Mouse (Mus musculus) embryonic facial prominence, embryonic 12.5 days (tissue): Measurements from ENCODE around the gene Zfr2. TPM values are rescaled to one million over a fixed set of nuclear protein-coding genes. Genes with fewer than 3 reads are reported as not detected.

Experiments
- ATAC-seq: fragments of 200-750 bp; cut with Nextera tagmentation; 2 replicates; pipeline ENCODE4 v1.8.0; 2017; ENCODE audit not compliant: insufficient number of reproducible peaks, insufficient read depth, low FRiP score, low TSS enrichment
- H3K27ac ChIP-seq: fragments of 300-500 bp; sonication (generic); 2 replicates; pipeline ENCODE4 v1.5.1; 2016; ENCODE audit warnings: mild to moderate bottlenecking
- H3K27me3 ChIP-seq: fragments of 300-500 bp; sonication (generic); 2 replicates; pipeline ENCODE4 v1.6.1; 2016; ENCODE audit warnings: mild to moderate bottlenecking, moderate library complexity
- H3K36me3 ChIP-seq: fragments of 300-500 bp; sonication (generic); 2 replicates; pipeline ENCODE4 v1.6.1; 2016; ENCODE audit warnings: mild to moderate bottlenecking
- H3K4me1 ChIP-seq: fragments of 300-500 bp; sonication (generic); 2 replicates; pipeline ENCODE4 v1.6.1; 2016
- H3K4me2 ChIP-seq: fragments of 300-500 bp; sonication (generic); replicated peaks from 2 replicates; pipeline ENCODE4 v1.6.1; 2016; ENCODE audit warnings: mild to moderate bottlenecking, moderate library complexity
- H3K4me3 ChIP-seq: fragments of 300-500 bp; sonication (generic); 2 replicates; pipeline ENCODE4 v1.5.1; 2016; ENCODE audit warnings: mild to moderate bottlenecking
- H3K9ac ChIP-seq: fragments of 300-500 bp; sonication (generic); 2 replicates; pipeline ENCODE4 v1.6.1; 2016; ENCODE audit warnings: mild to moderate bottlenecking, moderate library complexity
- H3K9me3 ChIP-seq: fragments of 300-500 bp; sonication (generic); 2 replicates; pipeline ENCODE4 v1.6.1; 2016; ENCODE audit warnings: mild to moderate bottlenecking, moderate library complexity
- WGBS: fragments of 180-500 bp; shearing (Covaris S2); methylation state at CpG from one replicate; pipeline ENCODE4 v1.1.7; 2016; 5-methylcytosine and 5-hydroxymethylcytosine counted together
- polyA plus RNA-seq: library from polyadenylated mRNA; unstranded; fragments of >200 nt; fragmentation: Nextera tagmentation; extraction: Ambion mirVana; gene quantifications from 2 replicates; pipeline ENCODE4 v1.2.1, GENCODE M21; 2016

The Zfr2 gene
- 13.2 and 13.4 TPM in 2 replicates for polyA plus RNA-seq

DNA sequence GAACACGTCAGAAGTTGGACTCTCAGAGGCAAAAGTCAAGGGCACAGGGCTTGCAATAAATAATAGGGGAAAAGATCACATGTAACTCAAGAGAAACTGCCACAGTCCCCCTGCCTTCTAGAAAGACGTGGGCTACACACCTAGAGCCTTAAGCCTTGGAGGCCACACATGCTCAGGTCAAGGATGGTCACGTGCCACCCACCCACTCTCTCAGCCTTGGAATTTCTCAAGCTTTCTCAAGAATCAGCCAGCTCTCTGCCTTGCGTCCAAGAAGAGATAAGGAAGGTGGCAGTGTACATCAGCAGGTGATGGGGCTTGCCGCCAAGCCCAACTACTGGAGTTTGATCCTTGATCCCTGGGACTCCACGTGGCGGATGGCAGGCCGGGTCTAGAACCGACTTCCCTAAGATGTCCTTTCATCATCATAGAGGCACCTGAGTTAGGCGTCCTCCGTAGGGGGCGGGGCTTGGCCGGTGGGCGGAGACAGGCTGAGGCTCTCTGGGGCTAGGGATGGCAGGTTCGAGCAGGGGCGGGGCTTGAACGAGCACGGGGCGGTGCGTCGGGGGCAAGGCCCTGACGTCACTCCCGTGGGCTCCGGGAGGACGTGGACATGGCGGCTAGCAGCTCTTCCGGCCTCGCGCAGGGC lies at the start of gene Zfr2:
Zfr2 (plus strand) TSS at position 576 of the 646 bp plus-strand sequence.
- Histone ChIP-seq H3K36me3 (no peaks in the 10 kb centered on the region), H3K4me3 (peak within 1 kb of the TSS; percentile 71), H3K4me1 (peaks cover 12% of the 10 kb centered on the region), H3K4me2 (peak within 1 kb of the TSS; percentile 79), H3K27ac (no peak within 1 kb of the TSS), H3K9ac (peak within 1 kb of the TSS; percentile 67), H3K27me3 (peaks cover 36% of the 10 kb centered on the region), H3K9me3 (no peaks in the 10 kb centered on the region)
- WGBS: 8% methylated on average over 29 of the region's 29 CpGs
- peak; percentile 38; the same call in 1 of the 2 replicates for ATAC-seq

DNA sequence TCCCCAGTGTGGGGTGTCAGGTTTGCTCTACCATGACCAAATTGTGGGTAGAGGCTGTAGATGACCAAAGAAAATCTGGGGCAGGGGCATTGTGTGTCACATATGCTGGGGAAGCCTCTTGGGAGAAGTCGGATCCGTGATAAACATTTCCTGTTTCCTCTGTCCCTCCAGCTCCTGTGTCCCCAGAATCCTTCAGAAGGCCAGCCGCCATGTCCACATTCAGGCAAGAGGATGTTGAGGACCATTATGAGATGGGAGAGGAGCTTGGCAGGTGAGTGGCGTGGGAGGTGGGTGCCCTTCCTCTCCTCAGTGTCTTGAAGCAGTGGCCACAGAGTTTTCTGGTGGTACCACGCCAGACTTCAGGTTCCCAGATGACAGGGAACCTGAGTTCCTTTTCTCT lies 49.1 kb upstream of the Zfr2 start, which contains the start of gene 4930442H23Rik:
4930442H23Rik (minus strand) TSS at position 45 of the 400 bp plus-strand sequence.
- H3K4me3 ChIP-seq: peak within 1 kb of the TSS; percentile 64
- WGBS: 87% methylated on average over 5 of the region's 5 CpGs
- H3K27me3 ChIP-seq: no peaks in the 10 kb centered on the region
- H3K27ac ChIP-seq: peak within 1 kb of the TSS; percentile 73
- peak within 1 kb of the TSS; percentile 72 for H3K9ac ChIP-seq
- H3K9me3 ChIP-seq: no peaks in the 10 kb centered on the region
- ATAC-seq: no peak
- H3K4me1 ChIP-seq: peaks cover 26% of the 10 kb centered on the region
- H3K36me3 ChIP-seq: peaks cover 68% of the 10 kb centered on the region
- peak within 1 kb of the TSS; percentile 59 for H3K4me2 ChIP-seq

DNA sequence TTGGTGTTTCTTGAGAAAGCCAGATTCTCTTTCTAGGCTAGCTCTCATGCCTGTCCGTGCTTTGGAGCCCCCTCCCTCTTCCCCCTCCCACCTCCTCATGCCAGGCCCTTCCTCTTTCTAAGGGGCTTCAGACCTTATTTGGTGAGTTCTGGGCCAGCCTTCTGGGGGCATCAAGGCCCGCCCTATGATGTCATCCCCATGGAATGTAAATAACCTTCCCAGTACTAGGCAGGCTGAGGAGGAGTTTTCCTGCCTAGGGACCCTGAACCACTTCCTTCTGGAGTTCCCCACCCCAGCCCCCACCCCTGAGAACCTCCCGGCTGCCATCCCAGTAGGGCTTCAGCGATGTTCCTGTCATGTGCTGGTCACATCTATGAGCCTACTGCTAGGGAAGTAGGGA lies 48.2 kb upstream of the Zfr2 start:
- Histone ChIP-seq H3K4me1 (peaks cover 26% of the 10 kb centered on the region), H3K4me3 (no peak overlapping the region), H3K36me3 (peaks cover 61% of the 10 kb centered on the region), H3K27me3 (no peaks in the 10 kb centered on the region), H3K9ac (0 out of 2 replicates have a peak overlapping the region, but pooled peaks have one; percentile 15), H3K4me2 (no peak overlapping the region; the same call in 1 of the 2 replicates), H3K27ac (peak overlapping the region; percentile 73), H3K9me3 (no peaks in the 10 kb centered on the region)
- ATAC-seq: no peak
- WGBS: 37% methylated on average over 4 of the region's 4 CpGs

DNA sequence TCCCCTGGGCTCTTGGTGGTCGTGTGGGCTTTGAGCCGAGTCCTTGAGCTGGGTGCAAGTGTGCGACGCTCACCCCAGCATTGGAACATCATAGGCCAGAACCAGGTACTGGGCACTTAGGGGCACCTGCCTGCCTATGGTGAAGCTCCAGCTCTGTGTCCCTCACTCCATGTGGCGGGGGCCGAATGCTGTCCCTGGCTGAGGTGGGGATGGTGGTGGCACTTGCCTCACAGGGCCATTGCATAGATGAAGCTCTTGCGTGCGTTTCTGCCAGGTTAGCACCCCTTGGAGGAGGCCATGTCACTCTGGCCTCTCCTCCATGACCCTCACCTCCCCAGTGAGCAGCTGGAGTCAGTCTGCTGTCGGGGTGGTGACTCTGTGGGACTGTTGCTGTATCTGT lies 45.8 kb upstream of the Zfr2 start:
- H3K4me1 ChIP-seq: peaks cover 18% of the 10 kb centered on the region
- H3K27ac ChIP-seq: no peak overlapping the region
- no peaks in the 10 kb centered on the region for H3K27me3 ChIP-seq
- no peak for ATAC-seq
- H3K36me3 ChIP-seq: peaks cover 53% of the 10 kb centered on the region
- H3K9me3 ChIP-seq: no peaks in the 10 kb centered on the region
- 91% methylated on average over 9 of the region's 9 CpGs for WGBS
- H3K4me2 ChIP-seq: no peak overlapping the region
- H3K4me3 ChIP-seq: no peak overlapping the region
- H3K9ac ChIP-seq: no peak overlapping the region

DNA sequence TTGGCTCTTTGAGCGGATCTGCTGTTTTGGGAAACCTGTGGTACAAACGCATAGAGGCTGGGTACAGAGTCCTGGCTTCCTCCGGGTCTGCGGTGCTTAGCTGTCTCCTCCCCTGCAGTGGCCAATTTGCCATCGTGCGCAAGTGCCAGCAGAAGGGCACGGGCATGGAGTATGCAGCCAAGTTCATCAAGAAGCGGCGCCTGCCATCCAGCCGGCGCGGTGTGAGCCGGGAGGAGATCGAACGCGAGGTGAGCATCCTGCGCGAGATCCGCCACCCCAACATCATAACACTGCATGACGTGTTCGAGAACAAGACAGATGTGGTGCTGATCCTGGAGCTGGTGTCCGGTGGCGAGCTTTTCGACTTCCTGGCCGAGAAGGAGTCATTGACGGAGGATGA lies 43.1 kb upstream of the Zfr2 start:
- Histone ChIP-seq H3K27ac (no peak overlapping the region), H3K27me3 (peaks cover 18% of the 10 kb centered on the region), H3K4me2 (no peak overlapping the region), H3K9ac (no peak overlapping the region; the same call in 1 of the 2 replicates), H3K9me3 (no peaks in the 10 kb centered on the region), H3K36me3 (peaks cover 43% of the 10 kb centered on the region), H3K4me3 (no peak overlapping the region), H3K4me1 (peaks cover 18% of the 10 kb centered on the region)
- no peak for ATAC-seq
- WGBS: 81% methylated on average over 26 of the region's 26 CpGs

DNA sequence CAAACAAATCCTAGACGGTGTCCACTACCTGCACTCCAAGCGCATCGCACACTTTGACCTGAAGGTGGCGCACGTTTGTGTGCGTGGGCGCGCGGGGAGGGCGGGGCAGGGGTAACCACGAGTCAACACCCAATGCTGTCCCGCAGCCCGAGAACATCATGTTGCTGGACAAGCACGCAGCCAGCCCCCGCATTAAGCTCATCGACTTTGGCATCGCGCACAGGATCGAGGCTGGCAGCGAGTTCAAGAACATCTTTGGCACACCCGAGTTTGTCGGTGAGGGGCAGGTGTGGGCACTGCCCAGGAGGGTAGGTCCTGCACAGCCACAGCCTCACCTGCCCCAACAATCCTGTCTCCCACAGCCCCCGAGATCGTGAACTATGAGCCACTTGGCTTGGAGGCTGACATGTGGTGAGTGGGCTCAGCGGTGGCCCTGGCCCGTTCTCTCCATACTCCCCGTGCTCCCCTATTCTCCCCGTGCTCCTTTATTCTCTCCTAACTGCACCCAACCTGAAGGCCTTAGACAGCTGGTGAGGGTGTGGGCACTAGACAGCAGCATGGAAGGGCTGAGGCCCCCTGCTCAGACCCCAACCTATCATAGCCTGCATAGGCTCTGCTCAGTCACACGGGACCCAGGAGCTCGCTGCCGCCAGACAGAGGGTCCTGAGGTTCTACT lies 42.6 kb upstream of the Zfr2 start:
- Histone ChIP-seq H3K4me2 (no peak overlapping the region), H3K9me3 (no peaks in the 10 kb centered on the region), H3K27ac (no peak overlapping the region), H3K4me3 (no peak overlapping the region), H3K4me1 (0 out of 2 replicates have a peak, but pooled peaks cover 15% of the 10 kb centered on the region), H3K27me3 (peaks cover 23% of the 10 kb centered on the region), H3K36me3 (peaks cover 39% of the 10 kb centered on the region), H3K9ac (no peak overlapping the region)
- ATAC-seq: no peak
- WGBS: 73% methylated on average over 31 of the region's 31 CpGs

DNA sequence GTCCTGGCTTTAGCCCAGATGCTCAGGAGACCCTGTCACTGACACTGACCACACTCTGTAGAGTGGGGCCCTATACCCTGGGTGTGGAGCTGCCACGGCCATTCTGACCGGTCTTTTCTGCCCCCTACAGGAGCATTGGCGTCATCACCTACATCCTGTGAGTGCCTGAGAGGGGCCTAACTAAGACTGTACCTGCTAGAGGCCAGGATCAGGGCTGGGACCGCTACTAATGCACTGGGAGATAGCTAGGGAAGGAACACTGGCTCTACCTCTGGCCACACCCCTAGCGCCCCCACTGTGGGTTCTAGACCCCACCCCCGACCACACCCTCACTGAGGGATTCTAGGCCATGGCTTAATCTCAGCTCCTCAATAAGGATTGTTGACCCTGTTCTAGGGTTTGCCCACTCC lies 42.0 kb upstream of the Zfr2 start:
- no peak overlapping the region for H3K9ac ChIP-seq
- no peak overlapping the region for H3K4me3 ChIP-seq
- H3K27me3 ChIP-seq: peaks cover 29% of the 10 kb centered on the region
- H3K9me3 ChIP-seq: no peaks in the 10 kb centered on the region
- H3K36me3 ChIP-seq: peaks cover 35% of the 10 kb centered on the region
- 76% methylated on average over 6 of the region's 6 CpGs for WGBS
- ATAC-seq: 0 out of 2 replicates have a peak, but pooled peaks have one; percentile 1
- 0 out of 2 replicates have a peak, but pooled peaks cover 15% of the 10 kb centered on the region for H3K4me1 ChIP-seq
- H3K27ac ChIP-seq: no peak overlapping the region
- H3K4me2 ChIP-seq: no peak overlapping the region

DNA sequence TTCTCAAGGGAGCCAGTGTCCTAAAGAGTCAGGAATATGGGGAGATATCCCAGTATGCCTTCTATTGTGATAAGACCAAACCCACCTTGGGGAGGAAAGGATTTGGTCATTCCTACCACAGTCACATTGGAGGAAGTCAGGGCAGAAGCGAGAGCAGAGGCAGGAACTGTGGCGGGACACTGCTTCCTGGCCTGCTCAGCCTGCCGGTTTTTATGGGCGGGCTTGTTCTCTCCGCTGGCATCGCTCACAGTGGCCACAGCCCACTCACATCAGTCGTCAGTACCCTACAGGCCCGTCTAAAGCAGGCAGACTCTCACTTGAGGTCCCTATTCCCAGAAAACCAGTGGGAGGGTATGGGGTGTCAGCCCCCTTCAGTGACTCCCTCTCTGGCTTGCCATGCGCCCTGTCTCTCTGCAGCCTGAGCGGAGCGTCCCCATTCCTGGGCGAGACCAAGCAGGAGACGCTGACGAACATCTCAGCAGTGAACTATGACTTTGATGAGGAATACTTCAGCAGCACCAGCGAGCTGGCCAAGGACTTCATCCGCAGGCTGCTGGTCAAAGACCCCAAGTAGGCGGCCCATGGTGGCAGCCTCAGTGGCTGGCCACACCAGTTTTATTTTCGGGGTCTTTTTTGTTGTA lies 41.5 kb upstream of the Zfr2 start:
- no peak overlapping the region for H3K9ac ChIP-seq
- H3K27ac ChIP-seq: no peak overlapping the region
- H3K9me3 ChIP-seq: no peaks in the 10 kb centered on the region
- peaks cover 34% of the 10 kb centered on the region for H3K27me3 ChIP-seq
- H3K4me2 ChIP-seq: peak overlapping the region; percentile 92
- WGBS: 88% methylated on average over 18 of the region's 18 CpGs
- H3K36me3 ChIP-seq: peaks cover 35% of the 10 kb centered on the region
- peak overlapping the region; percentile 59 for H3K4me3 ChIP-seq
- ATAC-seq: no peak
- 0 out of 2 replicates have a peak, but pooled peaks cover 15% of the 10 kb centered on the region for H3K4me1 ChIP-seq

DNA sequence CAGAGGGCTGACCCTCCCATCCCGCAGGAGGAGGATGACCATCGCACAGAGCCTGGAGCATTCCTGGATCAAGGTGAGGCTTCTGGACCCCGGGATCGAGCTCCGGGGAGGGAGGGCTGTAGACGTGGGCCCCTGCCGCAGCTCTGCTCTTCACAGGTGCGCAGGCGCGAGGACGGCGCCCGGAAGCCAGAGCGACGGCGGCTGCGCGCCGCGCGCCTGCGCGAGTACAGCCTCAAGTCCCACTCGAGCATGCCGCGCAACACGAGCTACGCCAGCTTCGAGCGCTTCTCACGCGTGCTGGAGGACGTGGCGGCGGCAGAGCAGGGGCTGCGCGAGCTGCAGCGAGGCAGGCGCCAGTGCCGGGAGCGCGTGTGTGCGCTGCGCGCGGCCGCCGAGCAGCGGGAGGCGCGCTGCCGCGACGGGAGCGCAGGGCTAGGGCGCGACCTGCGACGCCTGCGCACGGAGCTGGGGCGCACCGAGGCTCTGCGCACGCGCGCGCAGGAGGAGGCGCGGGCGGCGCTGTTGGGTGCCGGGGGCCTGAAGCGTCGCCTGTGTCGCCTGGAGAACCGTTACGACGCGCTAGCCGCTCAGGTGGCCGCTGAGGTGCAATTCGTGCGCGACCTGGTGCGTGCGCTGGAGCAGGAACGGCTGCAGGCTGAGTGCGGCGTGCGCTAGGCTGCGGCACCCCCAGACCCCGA lies 40.5 kb upstream of the Zfr2 start:
- WGBS: under 1% methylated on average over 91 of the region's 93 CpGs
- 0 out of 2 replicates have a peak, but pooled peaks cover 15% of the 10 kb centered on the region for H3K4me1 ChIP-seq
- peak overlapping the region; percentile 93 for H3K27ac ChIP-seq
- H3K4me2 ChIP-seq: peak overlapping the region; percentile 92
- H3K4me3 ChIP-seq: peak overlapping the region; percentile 59
- H3K9ac ChIP-seq: peak overlapping the region; percentile 66
- ATAC-seq: peak; percentile 78
- H3K9me3 ChIP-seq: no peaks in the 10 kb centered on the region
- H3K36me3 ChIP-seq: peaks cover 26% of the 10 kb centered on the region
- H3K27me3 ChIP-seq: peaks cover 44% of the 10 kb centered on the region

DNA sequence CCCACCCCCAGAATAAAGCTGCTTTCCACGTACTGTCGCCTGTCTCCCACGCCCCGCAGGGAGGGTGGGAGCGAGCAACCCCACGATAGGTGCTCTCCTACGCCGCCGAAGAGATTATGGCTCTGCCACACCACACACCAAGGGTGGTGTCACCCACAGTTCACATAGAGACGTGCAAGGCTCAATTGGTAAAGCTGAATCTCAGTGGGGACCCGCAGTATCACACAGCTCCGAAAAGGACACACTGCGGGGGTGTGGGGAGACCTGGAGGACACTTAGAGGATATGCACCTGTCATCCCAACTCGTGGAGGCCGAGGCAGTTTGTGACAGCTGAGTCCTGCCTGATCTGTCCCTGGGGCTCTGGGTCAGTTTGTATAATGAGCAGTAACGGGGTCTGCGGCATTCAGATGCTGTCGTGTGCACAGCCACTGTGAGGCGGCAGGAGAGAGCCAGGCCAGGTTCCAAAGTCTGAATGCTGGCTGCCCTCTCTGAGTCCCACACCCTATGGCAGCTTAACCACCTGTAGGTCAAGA lies 39.9 kb upstream of the Zfr2 start:
- H3K4me2 ChIP-seq: peak overlapping the region; percentile 92
- peak; percentile 24; the same call in 1 of the 2 replicates for ATAC-seq
- H3K9ac ChIP-seq: peak overlapping the region; percentile 66
- no peaks in the 10 kb centered on the region for H3K9me3 ChIP-seq
- H3K27me3 ChIP-seq: peaks cover 46% of the 10 kb centered on the region
- H3K36me3 ChIP-seq: peaks cover 22% of the 10 kb centered on the region
- WGBS: 6% methylated on average over 19 of the region's 19 CpGs
- 0 out of 2 replicates have a peak, but pooled peaks cover 15% of the 10 kb centered on the region for H3K4me1 ChIP-seq
- H3K4me3 ChIP-seq: peak overlapping the region; percentile 59
- H3K27ac ChIP-seq: peak overlapping the region; percentile 93
